Mouse (Mus musculus) heart, adult 18-20 months (tissue): Measurements from ENCODE around the gene Tmem229a. TPM values are rescaled to one million over a fixed set of nuclear protein-coding genes. Genes with fewer than 3 reads are reported as not detected.

Source experiments
- DNase-seq, 2 experiments: peaks; one replicate each; pipeline ENCODE4 v3.0.0; 2021 to 2022; ENCODE audit warnings: mixed read lengths in 1 of 2
- long read RNA-seq, 2 experiments: library from polyadenylated mRNA; stranded (forward); transcript quantifications; one replicate each; pipeline ENCODE4 v2.0.0; 2021
- total RNA-seq, 2 experiments: library from RNA; stranded (reverse); gene quantifications; 2 replicates each; pipeline ENCODE4 v1.2.3; 2021

Gene Tmem229a
- not detected for total RNA-seq
- long read RNA-seq, experiment 1, result 0 reads
- long read RNA-seq, experiment 2, result 0 reads

DNA sequence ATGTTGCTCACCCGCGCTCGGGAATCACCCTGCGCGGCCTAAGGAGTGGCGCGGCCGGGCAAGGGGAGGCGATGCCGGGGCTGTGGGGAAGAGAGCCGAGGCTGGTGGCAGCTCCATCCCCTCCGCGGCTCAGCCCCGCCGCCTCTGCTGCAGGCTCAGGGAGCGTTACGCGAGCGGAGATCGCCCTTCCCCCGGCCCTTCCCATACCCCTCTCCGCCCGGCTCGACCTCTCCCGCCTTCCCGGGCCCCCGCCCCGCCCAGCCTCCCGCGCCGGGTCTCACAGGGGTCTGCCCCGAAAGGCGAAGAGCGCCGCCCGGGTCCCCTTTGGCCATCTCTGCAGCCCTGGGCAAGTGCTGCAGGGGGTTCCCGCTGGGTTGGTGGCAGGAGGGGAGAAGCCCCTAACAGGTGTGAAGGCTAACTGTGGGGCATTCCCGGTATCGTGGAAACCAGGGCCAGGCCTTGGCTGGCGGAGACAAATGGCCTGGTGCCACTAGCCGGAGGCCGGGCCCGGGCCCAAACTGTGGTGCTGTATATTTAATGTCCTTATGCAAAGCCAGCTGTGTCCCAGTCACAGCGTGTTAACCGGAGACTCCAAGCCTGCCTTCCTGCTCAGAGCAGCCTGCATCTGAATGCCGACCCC is at the start of gene Tmem229a:
Gene Tmem229a (minus strand): TSS at position 352 of the 640 bp plus-strand sequence.
- DNase-seq, result peak; percentile 41

DNA sequence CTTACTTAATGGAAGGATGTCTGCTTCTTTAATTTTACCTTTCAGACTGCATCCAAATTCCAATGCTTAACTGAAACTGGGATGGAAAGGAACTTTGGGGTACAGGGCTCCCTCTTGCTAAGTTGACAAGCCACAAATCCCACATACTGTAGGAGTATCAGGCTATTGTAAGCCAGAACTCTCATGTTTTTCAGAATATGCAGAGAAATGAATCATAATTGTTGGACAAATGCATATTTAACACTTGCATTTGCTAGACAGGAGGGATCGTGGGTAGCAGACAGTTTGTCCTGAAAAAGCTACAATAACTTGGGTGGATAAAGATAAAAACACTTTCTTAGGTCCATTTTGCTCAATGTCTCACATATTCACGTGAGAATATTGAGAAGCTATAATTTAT is 37.7 kb upstream of the Tmem229a start:
- no peak for DNase-seq

DNA sequence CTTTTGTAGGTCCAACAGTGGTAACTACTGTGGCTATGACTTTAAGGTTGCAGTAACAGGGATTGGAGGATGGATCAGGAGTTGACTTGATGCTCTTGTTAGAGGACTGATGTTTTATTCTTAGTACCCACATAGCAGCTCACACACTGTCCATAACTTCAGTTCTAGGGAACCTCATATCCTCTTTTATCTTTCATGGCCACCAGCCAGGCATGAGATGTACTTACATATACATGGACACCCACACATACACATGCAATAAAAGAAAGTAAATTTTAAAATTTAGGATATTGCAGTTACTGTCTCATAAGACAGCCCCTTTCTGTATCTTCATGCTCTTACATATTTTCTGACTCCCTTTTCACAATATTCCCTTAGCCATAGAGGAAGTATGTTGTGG is 33.7 kb upstream of the Tmem229a start:
- DNase-seq, result no peak

DNA sequence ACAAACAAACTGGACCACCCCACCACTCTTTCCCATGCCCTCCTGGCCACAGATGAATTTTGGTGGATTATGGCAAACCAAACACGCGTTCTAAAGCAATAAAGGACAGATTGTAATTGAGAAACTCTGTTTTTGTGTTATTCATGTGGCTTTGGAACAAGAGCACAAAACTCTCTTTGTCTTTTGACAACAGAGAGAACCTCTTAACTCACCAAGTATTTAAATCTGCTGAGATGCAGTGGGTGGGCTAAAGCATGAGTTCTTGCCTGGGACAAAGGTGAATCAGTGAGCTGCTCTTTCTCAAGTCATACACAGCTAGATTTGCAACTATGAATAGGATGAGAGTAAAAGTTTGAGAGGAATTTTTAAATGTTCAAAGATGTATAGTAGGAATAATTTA is 20.1 kb upstream of the Tmem229a start:
- DNase-seq, result no peak

DNA sequence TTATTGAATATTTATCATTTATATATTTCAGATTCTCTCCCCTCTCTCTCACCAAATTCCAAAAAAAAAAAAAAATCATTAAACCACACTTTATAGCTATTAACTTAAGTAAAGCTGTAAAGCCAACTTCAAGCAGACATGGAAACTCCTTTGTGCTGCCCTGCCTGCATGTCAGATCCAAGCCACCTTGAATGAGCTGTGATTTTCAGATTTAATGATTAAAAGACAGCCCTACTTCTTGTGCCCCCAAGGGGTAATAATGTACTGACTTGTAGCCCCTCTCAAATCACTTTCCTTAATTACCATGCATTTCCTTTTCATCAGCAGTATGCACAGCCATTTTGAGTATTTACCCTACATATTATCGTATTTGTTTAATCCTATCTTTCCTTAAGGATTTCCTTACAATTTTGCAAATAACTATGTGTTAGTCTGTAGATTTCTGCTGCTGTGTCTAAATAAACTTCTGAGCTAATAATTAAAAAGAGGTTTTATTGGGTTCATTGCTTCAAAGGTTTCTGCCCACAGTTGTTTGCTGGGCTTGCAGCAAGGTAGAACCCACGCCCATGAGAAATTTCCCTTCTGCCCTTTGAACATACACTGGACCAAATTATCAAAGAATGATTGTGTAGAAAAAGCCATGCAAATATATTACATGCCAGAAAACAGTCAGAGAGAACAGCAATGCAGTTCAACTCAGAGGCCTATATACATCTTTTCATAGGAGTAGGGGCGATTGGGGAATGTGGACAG is 12.6 kb upstream of the Tmem229a start:
- no peak for DNase-seq

DNA sequence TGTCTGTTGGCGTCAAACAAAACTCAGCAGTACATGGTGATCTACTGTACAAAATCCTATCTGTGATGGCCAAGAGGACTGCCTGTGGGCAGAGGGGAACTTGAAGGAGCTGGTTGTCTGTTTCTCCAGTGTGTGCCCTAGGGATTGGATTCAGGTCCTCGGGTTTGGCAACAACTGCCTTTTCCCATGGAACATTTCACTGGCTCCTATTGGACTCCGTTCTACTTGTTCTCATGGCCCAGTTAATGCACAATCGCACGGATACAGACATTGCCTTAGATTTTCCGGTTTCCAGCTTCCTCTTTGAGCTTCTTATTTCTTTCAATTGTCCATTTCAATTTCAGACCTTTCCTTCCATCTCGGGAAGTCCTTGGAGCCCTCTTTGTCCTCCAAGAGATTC is 11.6 kb upstream of the Tmem229a start:
- no peak for DNase-seq

DNA sequence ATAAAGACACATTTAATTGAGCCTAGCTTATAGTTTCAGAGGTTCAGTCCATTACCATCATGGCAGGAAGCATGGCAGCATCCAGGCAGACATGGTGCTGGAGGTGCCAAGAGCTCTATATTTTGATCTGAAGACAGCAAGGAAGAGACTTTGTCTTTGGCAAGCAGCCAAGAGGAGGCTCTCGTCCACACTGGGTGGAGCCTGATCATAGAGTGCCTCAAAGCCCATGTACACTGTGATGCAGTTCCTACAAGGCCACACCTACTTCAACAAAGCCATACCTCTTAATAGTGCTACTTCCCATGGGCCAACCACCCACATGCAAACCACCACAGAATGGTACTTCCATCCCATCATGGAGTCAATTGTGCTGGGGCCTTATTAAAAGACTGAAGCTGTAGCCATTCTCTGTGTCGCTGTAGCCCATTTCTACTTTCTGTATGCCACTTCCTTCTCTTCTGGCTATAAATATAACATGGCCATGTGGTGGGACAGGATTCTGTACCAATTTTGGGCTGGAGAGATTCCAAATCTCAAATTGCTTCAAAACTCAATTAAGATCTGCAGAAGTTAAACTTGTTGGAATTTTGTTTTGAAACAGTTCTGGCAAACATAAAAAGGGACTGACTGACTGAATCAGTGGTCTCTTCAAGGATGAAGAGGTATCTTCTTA is 10.0 kb upstream of the Tmem229a start:
- DNase-seq, result no peak

DNA sequence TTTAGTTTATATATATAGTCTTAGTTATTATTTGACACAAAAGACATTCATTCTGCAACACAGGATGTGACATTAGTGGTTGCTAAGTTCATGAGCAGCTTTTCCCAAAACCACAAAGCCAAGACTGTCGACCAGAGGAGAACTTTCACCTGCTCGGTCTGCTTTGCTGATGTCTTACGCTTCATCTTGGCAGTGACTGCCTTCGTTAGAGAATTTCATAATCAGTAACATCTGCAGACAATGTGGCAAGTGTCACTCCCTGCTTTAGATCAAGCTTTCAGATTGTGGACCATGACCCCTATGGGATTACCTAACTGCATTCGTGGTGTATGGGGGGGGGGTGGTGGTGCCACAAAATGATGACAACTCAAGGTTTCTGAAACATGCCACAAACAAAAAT is 7.7 kb upstream of the Tmem229a start:
- DNase-seq, result no peak

DNA sequence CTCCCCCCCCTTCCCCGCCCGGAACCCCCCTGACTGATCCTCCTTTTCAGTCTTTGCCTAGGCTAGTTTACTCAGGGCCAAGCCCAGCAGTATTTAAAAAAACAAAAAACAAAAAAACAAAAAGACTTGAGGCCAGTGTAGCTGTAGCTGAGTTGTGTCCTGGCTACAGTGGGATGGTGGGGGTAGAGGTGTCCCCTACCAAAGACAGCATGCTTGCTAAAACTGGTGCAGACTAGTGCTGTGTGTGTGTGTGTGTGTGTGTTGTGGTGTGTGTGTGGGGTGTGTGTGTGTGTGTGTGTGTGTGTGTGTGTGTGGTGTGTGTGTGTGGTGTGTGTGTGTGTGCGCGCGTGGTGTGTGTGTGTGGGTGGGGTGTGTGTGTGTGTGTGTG is 483 bp upstream of the Tmem229a start:
- DNase-seq, result no peak

DNA sequence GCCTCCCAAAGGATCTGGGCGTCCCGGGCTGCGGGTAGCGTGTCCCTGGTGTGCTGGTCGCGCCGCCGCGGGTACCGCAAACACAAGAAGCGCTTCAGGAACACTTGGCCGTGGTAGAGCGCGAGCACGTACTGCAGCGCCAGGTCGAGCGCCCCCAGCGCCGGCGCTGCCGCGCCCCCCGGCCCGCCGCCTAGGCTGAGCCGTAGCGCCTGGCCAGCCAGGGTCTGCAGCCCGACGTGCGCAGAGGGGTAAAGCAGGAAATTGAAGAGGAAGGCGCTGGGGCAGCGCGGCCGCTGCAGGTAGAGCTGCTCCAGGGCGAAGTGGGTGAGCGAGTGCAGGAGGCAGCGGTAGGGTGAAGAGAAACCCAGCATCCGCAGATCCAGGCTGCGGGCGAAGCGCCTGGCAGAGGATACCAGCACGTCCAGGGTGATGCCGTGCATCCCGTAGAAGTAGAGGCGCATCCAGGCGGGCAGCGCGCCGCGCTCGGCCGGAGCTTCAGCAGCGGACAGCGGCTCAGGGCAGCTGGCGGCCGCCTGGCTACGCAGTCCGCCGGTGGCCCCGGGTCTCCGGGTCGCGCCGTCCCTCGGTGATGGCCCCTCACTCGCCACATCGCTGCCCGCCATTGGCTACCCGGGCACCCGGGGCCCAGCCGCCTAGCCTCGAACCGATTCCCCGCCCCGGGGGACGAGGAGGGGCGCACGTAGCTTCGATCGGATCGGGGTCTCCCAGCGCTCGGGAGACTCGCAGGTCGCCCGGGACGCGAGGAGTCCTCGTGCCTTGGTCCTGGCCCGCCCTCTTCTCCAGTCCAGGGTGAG is 759 bp downstream of the Tmem229a start:
- peak; percentile 2 to 7 for DNase-seq

DNA sequence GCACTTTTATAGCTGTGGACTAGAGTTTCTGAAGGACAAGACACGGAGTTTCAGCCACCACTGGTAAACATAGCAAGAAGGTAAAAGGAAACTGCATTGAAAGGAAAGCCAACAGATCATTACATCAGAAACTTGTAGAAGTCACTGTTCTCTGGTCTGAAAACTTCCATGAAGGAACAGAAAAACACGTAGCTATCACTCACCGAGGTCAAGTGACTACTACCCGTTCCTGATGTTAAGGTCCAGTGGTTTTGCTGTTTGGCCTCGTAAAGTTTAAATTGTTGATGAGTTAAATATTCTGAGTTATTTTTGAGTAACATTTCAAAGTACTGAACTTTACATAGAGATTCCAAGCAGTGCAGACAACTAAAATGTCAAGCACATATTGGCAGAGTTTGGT is 2.0 kb downstream of the Tmem229a start:
- DNase-seq, result no peak

DNA sequence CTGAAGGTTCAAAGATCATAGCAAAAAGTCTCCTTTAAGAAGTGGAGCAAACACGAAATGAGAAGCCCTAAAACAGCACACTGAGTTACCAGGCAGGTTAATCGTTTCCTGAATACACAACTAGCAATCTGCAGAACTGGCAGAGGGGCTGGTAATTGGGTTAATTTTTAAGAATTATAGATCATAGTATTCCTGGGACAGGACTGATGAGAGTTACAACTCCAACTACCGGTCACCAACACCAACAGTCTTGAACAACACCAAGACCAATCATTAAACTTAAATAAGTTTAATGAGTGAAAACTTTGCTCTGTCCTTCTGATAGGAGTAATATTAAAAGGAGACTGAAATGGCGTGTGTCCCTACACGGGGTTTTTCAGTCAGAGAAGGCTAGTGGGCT is 3.8 kb downstream of the Tmem229a start:
- no peak for DNase-seq

DNA sequence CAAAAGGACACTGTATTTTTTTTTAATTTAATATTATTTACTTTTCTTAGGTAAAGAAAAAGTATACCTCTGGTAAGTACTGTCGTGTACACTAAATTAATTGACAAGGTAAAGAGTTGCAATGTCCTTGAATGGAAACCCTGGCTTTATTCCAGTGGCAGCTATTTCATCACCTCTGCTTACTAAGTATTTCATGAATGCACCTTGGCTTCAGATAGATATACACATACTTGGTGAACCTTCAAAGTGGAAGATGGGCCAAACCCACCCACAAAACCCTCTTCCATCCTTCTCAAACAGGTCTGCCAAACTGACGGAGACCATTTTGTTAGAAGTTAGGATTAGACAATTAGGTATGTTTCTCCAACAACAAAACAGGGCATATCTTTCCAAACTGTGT is 5.4 kb downstream of the Tmem229a start:
- DNase-seq, result no peak

DNA sequence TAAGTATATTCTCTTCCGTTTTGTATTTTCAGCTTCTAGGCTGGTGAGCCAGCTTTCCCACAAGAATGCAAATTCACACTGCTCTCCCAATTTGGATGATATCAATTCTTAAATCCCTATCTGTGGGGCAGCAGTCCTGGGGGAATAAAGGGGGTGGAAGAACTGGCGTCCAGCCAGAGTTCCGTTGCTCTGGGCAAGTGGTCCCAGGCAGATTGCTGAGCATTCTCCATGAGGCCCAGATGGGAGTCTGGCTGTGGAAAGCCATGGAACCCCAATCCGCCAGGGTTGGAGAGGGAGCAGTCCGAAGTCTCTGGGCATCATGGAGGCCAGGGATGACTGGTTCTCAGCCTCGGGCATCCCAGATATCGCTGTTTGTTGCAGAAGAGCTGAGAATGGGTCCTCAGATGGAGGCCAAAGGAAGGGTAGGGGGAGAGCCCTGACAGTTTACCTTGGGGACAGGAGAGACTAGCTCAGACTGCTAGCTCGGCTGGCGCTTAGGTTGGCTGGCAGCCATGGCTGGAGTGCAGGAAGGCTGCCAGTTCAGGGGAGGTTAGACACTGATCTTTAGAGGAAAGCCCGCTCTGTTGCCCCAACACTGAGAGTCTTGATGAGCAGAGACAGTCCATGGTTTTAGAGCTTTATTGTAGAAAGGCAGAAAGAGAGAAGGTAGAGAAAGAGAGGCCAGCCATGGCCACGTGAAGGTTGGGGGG is 30.9 kb downstream of the Tmem229a start:
- DNase-seq, result no peak

DNA sequence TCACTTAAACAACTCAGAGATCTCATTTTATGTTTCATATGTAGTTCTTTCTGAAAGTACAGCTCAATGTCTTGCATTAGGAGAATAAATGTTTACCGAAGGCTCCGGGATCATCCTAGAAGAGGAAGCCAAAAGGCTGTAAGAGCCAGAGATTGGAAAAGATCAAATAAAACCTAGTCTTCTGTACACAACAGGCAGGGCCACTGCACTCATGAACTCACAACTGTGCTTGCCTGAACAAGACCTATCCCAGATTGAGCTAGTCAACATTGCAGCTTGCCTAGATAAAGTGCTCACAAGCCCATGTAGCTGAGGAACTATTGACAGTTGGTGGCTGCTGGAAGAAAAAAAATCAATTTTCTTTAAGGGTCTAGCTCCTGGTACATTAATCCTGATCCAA is 42.5 kb downstream of the Tmem229a start:
- DNase-seq, result no peak

DNA sequence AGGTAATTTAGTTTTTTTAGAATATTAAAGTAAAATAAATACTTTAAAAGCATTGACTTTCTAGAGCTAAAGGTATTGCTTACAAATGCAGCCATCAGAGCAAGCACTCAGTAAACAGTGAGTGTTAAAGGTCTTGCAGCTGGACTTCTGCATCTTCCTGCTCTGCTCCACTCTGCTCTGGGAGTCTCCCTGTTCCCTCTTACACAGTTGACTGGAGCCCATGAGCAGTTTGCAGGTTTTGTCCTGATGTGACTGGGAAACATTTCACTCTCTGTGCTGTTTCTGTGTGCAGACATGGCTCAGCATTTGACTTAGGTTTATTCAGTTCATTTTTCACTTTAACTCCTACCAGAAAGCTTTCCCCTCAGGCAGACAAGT is 45.4 kb downstream of the Tmem229a start:
- no peak for DNase-seq

DNA sequence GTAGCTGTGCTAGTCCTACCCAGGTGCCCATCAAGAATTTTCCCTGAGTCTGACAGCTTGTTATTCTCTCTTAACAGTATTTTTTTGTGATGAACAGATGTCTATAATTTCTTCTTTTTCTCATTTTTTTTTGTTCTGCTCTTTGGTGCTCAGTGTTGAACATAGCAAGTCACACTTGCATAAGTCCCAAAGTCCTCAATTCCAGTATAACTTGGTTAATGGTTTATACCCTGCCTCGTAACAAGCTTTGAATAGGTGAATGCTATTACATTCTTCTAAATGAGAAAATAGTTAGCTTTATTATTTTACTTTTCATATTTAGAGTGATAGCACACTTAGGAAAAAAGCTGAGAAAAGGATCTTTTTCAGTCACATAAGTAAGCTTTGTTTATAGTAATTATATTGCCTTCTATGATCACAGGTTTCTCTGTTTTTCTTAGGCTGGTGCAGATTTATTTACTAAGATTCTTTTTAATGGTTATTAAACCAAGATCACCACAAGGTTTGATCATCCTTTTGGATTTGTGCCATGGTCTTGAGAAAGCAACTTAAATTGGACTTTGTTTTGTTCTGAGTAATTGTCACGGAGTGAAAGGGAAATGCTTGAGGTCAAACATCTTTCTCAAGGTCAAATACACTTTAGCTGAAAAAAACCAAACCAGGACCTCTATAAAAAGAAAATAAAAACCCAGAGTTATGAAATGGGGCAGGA is 45.9 kb downstream of the Tmem229a start:
- no peak for DNase-seq

DNA sequence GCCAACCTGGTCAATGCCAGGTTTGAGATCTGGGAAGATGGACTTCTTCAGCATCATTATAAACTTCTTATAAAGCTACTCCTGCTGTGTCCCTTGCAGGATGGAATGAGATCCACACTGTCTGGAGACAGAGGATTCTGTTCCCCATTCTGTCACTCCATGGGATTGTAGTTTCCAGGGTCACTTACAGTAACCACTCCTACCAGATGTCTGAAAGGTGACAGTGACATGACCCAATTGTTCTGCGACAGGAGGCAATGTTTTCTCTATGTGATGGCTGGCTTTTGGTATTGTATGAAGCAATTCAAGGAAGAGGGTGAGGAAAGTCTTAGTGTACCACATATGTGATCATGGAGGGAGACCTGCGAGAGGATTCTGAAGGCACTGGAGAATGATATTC is 48.3 kb downstream of the Tmem229a start:
- no peak for DNase-seq

DNA sequence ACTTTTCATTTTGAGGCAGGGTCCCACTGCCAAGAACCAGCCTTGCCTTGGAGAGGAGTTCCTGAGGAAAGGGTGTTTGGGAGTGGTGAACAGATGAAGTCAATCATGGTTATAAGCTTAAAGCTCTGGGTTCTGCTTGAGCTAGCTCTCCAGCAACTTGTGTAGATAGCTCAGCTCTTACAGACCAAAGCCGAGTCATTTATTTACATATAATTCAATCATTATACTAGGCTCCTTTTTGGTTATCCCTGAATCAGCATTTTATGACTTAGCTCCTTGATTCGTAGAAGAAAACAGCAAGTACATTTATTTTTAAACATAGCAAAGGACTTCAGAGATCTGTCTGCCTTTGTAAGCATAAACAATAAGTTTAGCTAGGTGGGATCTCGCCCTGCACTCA is 51.0 kb downstream of the Tmem229a start:
- no peak for DNase-seq
